Mouse (Mus musculus) midbrain, embryonic 12.5 days (tissue): ENCODE measurements at regions not wholly inside any gene's neighbourhood (a gene's known extent, or its start where the extent isn't known, plus 50 kb on each side); places are given as distances from the start of the nearest gene placed in this dataset.

Experiments used
- ATAC-seq: fragments of 200-750 bp; cut with Nextera tagmentation; 2 replicates; pipeline ENCODE4 v1.8.0; 2017; ENCODE audit warnings: low read depth, moderate TSS enrichment, moderate library complexity; ENCODE audit not compliant: low FRiP score
- H3K27ac ChIP-seq: fragments of 300-500 bp; sonication (generic); replicated peaks from 2 replicates; pipeline ENCODE4 v1.5.1; 2016; ENCODE audit warnings: mild to moderate bottlenecking
- H3K27me3 ChIP-seq: fragments of 300-500 bp; sonication (generic); 2 replicates; pipeline ENCODE4 v1.6.1; 2016; ENCODE audit warnings: mild to moderate bottlenecking
- H3K36me3 ChIP-seq: fragments of 300-500 bp; sonication (generic); 2 replicates; pipeline ENCODE4 v1.6.1; 2016
- H3K4me1 ChIP-seq: fragments of 300-500 bp; sonication (generic); 2 replicates; pipeline ENCODE4 v1.6.1; 2016
- H3K4me2 ChIP-seq: fragments of 300-500 bp; sonication (generic); replicated peaks from 2 replicates; pipeline ENCODE4 v1.6.1; 2016; ENCODE audit warnings: mild to moderate bottlenecking, moderate library complexity
- H3K4me3 ChIP-seq: fragments of 300-500 bp; sonication (generic); 2 replicates; pipeline ENCODE4 v1.5.1; 2016; ENCODE audit warnings: mild to moderate bottlenecking
- H3K9ac ChIP-seq: fragments of 300-500 bp; sonication (generic); replicated peaks from 2 replicates; pipeline ENCODE4 v1.6.1; 2016; ENCODE audit warnings: mild to moderate bottlenecking, moderate library complexity
- H3K9me3 ChIP-seq: fragments of 300-500 bp; sonication (generic); 2 replicates; pipeline ENCODE4 v1.6.1; 2016; ENCODE audit warnings: mild to moderate bottlenecking
- WGBS: fragments of 180-500 bp; shearing (Covaris S2); methylation state at CpG from one replicate; pipeline ENCODE4 v1.1.7; 2016; 5-methylcytosine and 5-hydroxymethylcytosine counted together

- peaks cover 11% of the 10 kb centered on the region; the same call in 1 of the 2 replicates for H3K4me1 ChIP-seq
- WGBS = 83% methylated on average over 3 of the region's 3 CpGs
- H3K27ac ChIP-seq = no peak overlapping the region
- peaks cover 22% of the 10 kb centered on the region for H3K27me3 ChIP-seq
- no peak overlapping the region for H3K4me3 ChIP-seq
- no peak overlapping the region for H3K9ac ChIP-seq
- no peaks in the 10 kb centered on the region for H3K9me3 ChIP-seq
- H3K4me2 ChIP-seq = no peak overlapping the region
- no peaks in the 10 kb centered on the region for H3K36me3 ChIP-seq
- no peak for ATAC-seq
These were observed 528.2 kb upstream of the Adamts16 start for GRCm38 (mm10) chr13:71369832-71370231.

DNA sequence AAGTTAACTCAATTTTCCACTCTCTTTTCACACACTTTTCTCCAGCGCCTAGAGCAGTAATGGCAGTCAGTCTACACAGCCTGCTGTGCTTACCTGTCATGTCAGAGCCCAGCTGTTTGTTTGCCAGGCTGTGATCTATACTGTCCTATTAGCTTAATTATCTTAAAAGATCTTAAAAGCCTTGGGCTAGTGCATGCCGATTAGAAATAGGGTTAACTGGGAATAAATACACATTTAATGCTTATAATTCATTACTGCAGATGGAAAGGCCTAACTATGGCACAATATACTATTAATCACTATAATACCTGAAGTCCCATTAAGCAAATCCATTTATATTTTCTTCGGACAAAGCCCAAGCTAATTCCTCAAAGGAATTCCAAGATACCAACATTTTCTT, 523.6 kb upstream of the Adamts16 start:
- H3K9ac ChIP-seq = no peak overlapping the region
- no peaks in the 10 kb centered on the region for H3K36me3 ChIP-seq
- 87% methylated on average over 3 of the region's 3 CpGs for WGBS
- H3K4me2 ChIP-seq = no peak overlapping the region
- no peak overlapping the region for H3K27ac ChIP-seq
- no peaks in the 10 kb centered on the region; the same call in 1 of the 2 replicates for H3K27me3 ChIP-seq
- H3K4me1 ChIP-seq = no peaks in the 10 kb centered on the region
- no peak for ATAC-seq
- no peak overlapping the region for H3K4me3 ChIP-seq
- H3K9me3 ChIP-seq = no peaks in the 10 kb centered on the region

GRCm38 (mm10) chr13:71362311-71362710, 520.7 kb upstream of the Adamts16 start:
- H3K4me3 ChIP-seq = no peak overlapping the region
- no peaks in the 10 kb centered on the region for H3K36me3 ChIP-seq

DNA sequence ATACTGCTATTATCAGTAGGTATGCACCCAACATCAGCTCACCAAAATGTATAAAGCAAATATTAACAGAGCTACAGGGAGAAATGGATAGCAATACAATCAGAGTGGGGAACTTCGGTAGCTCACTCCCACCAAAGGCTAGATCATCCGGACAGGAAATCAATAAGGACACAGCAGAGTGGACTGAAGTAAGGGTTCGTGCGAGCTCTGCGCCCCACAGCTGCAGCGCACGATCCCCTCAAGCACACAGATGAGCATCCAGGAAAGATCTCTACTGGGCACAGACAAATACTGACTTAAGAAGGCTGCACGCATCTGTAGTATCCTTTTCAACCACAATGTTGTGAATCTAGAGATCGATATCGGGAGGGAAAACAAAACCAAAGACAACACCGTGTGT, 517.5 kb upstream of the Adamts16 start:
- Histone ChIP-seq H3K36me3 (no peaks in the 10 kb centered on the region), H3K27ac (no peak overlapping the region), H3K4me2 (no peak overlapping the region), H3K27me3 (no peaks in the 10 kb centered on the region), H3K9ac (no peak overlapping the region), H3K9me3 (no peaks in the 10 kb centered on the region), H3K4me1 (no peaks in the 10 kb centered on the region), H3K4me3 (no peak overlapping the region)
- no peak for ATAC-seq
- WGBS = 85% methylated on average over 11 of the region's 11 CpGs

More at GRCm38 (mm10) chr13:71362311-71362710, 520.7 kb upstream of the Adamts16 start:
- Histone ChIP-seq H3K4me1 (no peaks in the 10 kb centered on the region), H3K4me2 (no peak overlapping the region), H3K27me3 (no peaks in the 10 kb centered on the region), H3K9ac (no peak overlapping the region), H3K9me3 (no peaks in the 10 kb centered on the region), H3K27ac (no peak overlapping the region)
- no peak for ATAC-seq
- 85% methylated on average over 5 of the region's 5 CpGs for WGBS

GRCm38 (mm10) chr13:71350787-71351186, 509.2 kb upstream of the Adamts16 start:
- Histone ChIP-seq H3K4me2 (no peak overlapping the region), H3K9me3 (no peaks in the 10 kb centered on the region), H3K4me1 (no peaks in the 10 kb centered on the region), H3K4me3 (no peak overlapping the region), H3K27ac (no peak overlapping the region), H3K9ac (no peak overlapping the region), H3K27me3 (no peaks in the 10 kb centered on the region), H3K36me3 (no peaks in the 10 kb centered on the region)
- no peak for ATAC-seq
- 81% methylated on average over 7 of the region's 7 CpGs for WGBS

GRCm38 (mm10) chr13:71342921-71343320, 501.3 kb upstream of the Adamts16 start:
- H3K27ac ChIP-seq = no peak overlapping the region
- no peak for ATAC-seq
- WGBS = 89% methylated on average over 1 of the region's 1 CpGs
- H3K36me3 ChIP-seq = no peaks in the 10 kb centered on the region
- H3K4me3 ChIP-seq = no peak overlapping the region
- H3K9ac ChIP-seq = no peak overlapping the region
- H3K4me1 ChIP-seq = 0 out of 2 replicates have a peak, but pooled peaks cover 5% of the 10 kb centered on the region
- H3K4me2 ChIP-seq = no peak overlapping the region
- no peaks in the 10 kb centered on the region; the same call in 1 of the 2 replicates for H3K27me3 ChIP-seq
- no peaks in the 10 kb centered on the region for H3K9me3 ChIP-seq

- no peak overlapping the region for H3K4me2 ChIP-seq
- H3K4me1 ChIP-seq = 0 out of 2 replicates have a peak, but pooled peaks cover 5% of the 10 kb centered on the region
- H3K27ac ChIP-seq = no peak overlapping the region
- no peak overlapping the region for H3K4me3 ChIP-seq
- H3K9me3 ChIP-seq = no peaks in the 10 kb centered on the region
- peaks cover 9% of the 10 kb centered on the region for H3K27me3 ChIP-seq
- H3K36me3 ChIP-seq = no peaks in the 10 kb centered on the region
- no peak overlapping the region for H3K9ac ChIP-seq
- 26% methylated on average over 6 of the region's 6 CpGs for WGBS
- no peak for ATAC-seq
These were observed 497.1 kb upstream of the Adamts16 start for GRCm38 (mm10) chr13:71338700-71339099.

DNA sequence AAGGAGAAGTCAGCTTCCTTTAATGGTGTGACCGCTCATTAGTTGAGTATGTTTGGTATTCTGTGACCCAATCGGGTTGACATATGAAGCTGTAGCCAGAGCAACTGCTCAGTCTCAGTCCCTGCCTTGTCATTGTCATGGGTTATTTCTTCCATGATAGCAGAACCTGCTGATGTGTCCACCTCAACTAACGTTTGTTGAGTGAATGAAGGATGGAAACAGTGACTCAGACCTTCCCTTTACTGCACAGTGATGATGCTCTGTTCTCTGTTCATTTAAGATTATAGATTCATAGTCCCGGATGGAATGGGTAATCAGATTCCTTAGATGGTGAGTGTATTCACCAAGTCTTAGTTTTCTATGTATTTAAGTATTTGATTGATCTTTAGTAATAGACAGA, 493.3 kb upstream of the Adamts16 start:
- Histone ChIP-seq H3K4me2 (no peak overlapping the region), H3K36me3 (no peaks in the 10 kb centered on the region), H3K4me3 (no peak overlapping the region), H3K9me3 (no peaks in the 10 kb centered on the region), H3K9ac (no peak overlapping the region), H3K27ac (no peak overlapping the region), H3K27me3 (peaks cover 32% of the 10 kb centered on the region), H3K4me1 (peaks cover 18% of the 10 kb centered on the region)
- 87% methylated on average over 4 of the region's 4 CpGs for WGBS
- no peak for ATAC-seq

- 90% methylated on average over 4 of the region's 4 CpGs for WGBS
- no peaks in the 10 kb centered on the region for H3K9me3 ChIP-seq
- peaks cover 43% of the 10 kb centered on the region for H3K27me3 ChIP-seq
- ATAC-seq = no peak
- H3K36me3 ChIP-seq = no peaks in the 10 kb centered on the region
- H3K4me3 ChIP-seq = no peak overlapping the region
- no peak overlapping the region for H3K4me2 ChIP-seq
- H3K4me1 ChIP-seq = peaks cover 13% of the 10 kb centered on the region
- H3K9ac ChIP-seq = no peak overlapping the region
- H3K27ac ChIP-seq = no peak overlapping the region
These were observed 491.5 kb upstream of the Adamts16 start for GRCm38 (mm10) chr13:71333146-71333545.

DNA sequence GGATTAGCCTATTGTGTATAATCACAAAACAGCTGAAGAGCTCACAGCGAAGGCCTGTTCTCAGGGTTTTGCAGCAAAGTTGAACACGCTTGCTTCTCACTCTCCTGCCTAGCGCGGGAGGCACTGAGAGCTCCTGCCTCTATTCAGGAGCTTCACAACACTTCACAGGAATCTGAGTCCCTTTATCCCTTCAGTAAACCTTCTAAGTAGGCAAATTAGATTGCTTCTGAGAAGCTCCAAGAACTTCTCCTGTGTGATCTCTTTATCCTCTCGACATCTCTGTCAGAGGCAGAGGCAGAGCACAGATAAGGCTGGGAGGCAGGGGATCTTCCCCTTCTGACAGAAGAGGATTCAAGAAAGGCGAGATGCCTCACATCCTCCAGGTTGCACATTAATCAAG, 488.7 kb upstream of the Adamts16 start:
- H3K27ac ChIP-seq = no peak overlapping the region
- ATAC-seq = no peak
- no peaks in the 10 kb centered on the region for H3K9me3 ChIP-seq
- peaks cover 38% of the 10 kb centered on the region for H3K27me3 ChIP-seq
- H3K4me3 ChIP-seq = no peak overlapping the region
- H3K9ac ChIP-seq = no peak overlapping the region; the same call in 1 of the 2 replicates
- H3K4me1 ChIP-seq = peaks cover 13% of the 10 kb centered on the region
- WGBS = 8% methylated on average over 6 of the region's 6 CpGs
- H3K36me3 ChIP-seq = no peaks in the 10 kb centered on the region
- H3K4me2 ChIP-seq = peak overlapping the region; percentile 19

DNA sequence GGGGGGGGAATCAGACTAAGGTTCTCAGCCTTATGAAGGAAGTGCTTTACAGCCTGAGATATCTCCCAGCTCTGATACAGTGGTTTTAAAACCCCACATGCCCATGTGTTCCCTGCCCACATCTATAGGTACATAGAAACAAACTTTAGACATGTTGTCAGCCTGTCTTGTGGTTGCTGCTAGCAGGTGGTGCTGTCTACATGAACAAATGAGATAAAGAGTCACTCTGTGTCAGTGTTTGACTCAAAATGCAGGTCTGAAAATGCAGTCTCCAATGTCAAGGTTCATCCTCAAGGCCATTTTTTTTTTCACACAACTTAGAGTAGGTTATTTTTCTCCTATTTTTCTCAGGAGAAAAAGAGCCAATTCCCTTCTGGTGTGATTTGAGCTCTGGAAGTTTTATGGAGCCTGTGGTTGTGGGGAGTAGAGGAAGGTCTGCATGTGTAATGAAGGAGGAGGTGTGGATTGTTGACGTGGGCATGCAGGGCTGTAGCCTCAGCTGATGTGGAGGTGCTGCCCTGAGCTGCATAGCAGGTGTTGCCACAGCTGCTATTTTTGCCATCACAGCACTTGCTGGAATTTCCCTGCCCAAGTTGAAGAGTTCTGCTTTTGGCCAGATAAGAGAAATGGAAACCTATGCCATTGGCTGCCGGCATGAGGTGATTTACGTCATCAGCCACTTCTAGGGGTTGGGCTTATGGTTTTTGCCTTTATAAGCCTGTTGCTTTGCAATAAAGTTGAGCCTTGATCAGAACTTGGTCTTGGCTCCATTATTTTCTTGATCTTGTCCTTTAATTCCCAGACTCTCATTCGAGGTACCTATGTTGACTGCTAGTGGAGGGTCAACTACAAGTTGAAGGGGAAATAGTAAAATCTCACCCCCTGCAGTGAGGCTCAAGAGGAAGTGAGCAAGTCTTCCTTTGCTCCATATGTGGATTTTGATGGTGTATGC, 486.5 kb upstream of the Adamts16 start:
- no peak for ATAC-seq
- H3K27me3 ChIP-seq = peaks cover 29% of the 10 kb centered on the region

DNA sequence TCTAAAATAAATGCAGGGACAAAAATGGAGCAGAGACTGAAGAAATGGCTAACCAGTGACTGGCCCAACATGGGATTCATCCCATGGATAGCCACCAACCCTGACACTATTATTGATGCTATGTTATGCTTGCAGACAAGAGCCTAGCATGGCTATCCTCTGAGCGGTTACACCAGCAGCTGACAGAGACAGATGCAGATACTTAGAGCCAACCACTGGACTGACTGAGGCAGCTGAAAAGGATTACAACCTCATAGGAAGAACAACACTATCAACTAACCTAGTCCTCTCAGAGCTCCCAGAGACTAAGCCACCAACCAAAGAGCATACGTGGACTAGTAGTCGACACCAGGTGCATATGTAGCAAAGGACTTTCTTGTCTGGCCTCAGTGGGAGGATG, 478.9 kb upstream of the Adamts16 start:
- Histone ChIP-seq H3K27ac (no peak overlapping the region), H3K9me3 (no peaks in the 10 kb centered on the region), H3K27me3 (no peaks in the 10 kb centered on the region), H3K9ac (no peak overlapping the region), H3K4me1 (no peaks in the 10 kb centered on the region), H3K36me3 (no peaks in the 10 kb centered on the region), H3K4me3 (no peak overlapping the region), H3K4me2 (no peak overlapping the region)
- no peak for ATAC-seq
- 88% methylated on average over 3 of the region's 3 CpGs for WGBS

More for the DNA sequence above, 486.5 kb upstream of the Adamts16 start:
- Histone ChIP-seq H3K27ac (no peak overlapping the region), H3K4me1 (peaks cover 13% of the 10 kb centered on the region), H3K4me3 (no peak overlapping the region), H3K4me2 (no peak overlapping the region), H3K36me3 (no peaks in the 10 kb centered on the region), H3K9ac (no peak overlapping the region), H3K9me3 (no peaks in the 10 kb centered on the region)
- 80% methylated on average over 4 of the region's 4 CpGs for WGBS
